Mouse (Mus musculus) heart, adult 8-10 months (tissue): Measurements from ENCODE around the gene Dusp8. TPM values are rescaled to one million over a fixed set of nuclear protein-coding genes. Genes with fewer than 3 reads are reported as not detected.

Experiments used
- DNase-seq: peaks from one replicate; pipeline ENCODE4 v3.0.0; 2022; ENCODE audit warnings: low spot score
- total RNA-seq, 4 experiments: library from RNA; stranded (reverse); gene quantifications; 2 replicates each; pipeline ENCODE4 v1.2.4; 2022

Dusp8 gene
- total RNA-seq, 4 experiments from 2014 or later: 26.3 to 48.9 (median 37.9) TPM

DNA sequence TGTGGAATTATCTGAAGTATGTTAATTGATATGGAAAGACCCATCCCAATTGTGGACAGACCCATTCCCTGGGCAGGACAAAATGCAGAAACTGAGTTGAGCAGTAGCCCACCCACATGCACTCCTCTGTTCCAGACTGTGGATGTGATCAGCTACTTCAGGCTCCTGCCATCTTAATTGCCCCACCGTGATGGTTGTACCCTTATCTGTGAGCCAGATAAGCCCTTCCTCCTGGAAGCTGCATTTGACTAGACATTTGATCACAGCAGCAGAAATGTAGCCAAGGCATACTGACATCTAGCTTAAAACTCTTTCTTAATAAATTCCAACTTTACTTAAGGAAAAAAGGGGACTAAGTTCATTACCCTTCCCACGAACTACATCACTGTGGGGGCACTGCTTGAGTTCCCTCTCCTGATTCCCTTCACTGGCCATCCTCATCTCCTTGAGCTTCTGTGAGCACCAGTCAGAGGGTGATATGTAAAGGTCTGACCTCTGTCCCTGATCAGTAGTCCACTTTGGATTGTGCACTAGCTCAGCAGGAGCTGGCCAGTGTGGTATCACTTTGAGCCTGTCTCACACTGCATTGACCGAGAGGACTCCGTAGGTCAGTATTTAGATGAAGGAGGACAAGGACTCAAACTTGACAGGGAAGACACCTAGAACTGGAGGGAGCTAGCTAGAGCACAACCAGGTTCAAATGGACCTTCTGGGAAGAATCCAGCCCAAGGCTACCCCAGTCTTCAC lies 9.3 kb downstream of the Dusp8 start:
- DNase-seq: no peak

GRCm38 (mm10) chr7:142084820-142085219 lies 10.8 kb downstream of the Dusp8 start:
- DNase-seq: peak; percentile 74

- DNase-seq: no peak
These were observed 11.2 kb downstream of the Dusp8 start for GRCm38 (mm10) chr7:142084395-142084794.

DNA sequence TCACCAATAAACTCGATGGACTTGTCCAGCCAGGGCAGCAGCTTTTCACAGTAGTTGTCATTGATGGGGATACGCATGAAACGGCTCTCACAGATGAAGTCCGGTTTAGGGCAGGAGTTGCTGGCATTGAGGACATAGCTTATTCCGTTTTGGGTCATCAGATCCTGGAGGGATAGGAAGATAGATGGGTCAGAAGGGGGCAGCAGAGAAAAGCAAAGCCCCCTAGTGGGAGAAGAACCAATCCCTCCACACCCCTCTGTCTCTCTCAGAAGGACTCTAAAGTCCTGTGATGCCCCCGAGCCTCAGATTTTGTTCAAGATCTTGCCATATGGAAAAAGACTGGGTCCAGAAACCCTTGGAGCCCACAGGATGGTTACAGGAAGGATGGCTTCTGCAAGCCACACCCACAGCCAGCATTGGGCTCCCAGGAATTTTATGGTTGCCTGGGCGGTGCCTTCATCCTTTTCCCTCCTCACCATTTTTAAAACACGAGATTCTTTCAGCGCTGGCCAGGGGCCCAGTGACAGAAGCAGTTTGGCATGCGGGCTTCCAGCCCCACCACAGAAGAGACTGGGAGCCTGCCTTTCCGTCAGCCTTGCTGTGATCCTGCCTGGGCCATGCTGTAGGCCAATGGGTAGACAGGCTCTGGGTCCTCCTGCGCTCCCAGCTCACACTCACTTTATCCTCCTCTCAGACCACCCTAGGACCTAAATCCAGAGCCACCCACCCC lies 11.9 kb downstream of the Dusp8 start:
- DNase-seq: peak; percentile 77

DNA sequence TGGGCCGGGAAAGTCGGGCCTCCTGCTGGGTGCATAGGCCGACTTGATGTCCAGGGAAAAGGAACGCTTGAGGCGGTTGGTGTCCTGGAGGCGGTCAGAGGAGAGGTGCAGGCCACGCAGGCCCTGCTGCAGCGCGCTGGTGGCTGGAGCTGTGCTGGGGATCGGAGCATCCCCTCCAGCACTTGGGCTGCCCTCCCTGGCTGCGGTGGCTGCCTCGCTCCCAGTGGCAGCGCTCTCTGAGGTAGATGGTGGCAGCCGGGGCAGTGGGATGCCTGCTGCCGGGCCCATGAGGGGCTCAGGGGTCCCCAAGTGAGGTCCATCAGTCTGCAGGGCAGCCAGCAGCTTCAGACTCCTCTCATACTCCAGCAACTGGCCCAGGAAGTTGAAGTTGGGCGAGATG lies 13.0 kb downstream of the Dusp8 start:
- no peak for DNase-seq

- DNase-seq: no peak
These were observed 13.5 kb downstream of the Dusp8 start for GRCm38 (mm10) chr7:142082179-142082578.

GRCm38 (mm10) chr7:142081736-142082135 lies 13.9 kb downstream of the Dusp8 start:
- no peak for DNase-seq

GRCm38 (mm10) chr7:142080876-142081275 lies 14.8 kb downstream of the Dusp8 start:
- DNase-seq: no peak

GRCm38 (mm10) chr7:142079365-142079764 lies 16.3 kb downstream of the Dusp8 start:
- no peak for DNase-seq

DNA sequence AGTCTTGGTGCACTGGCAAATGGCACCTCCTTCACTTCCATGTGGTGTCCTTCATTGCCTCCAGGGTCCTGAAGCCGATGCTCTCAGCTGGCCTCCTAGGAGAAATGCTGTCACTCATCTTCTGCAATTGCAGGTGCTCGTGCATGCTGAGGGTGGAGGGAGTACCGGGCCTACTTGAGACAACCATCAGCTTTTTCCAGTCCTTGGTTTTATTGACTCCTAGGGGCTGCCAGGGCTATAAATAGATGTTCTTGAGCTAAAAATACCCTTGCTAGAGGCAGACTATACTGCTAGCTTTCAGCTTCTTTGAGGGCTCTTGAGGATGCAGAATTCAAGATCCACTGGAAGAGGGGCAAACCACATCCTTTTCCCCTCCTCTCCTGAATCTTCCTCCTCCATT lies 18.5 kb downstream of the Dusp8 start:
- DNase-seq: no peak

- DNase-seq: no peak
These were observed 21.3 kb downstream of the Dusp8 start for GRCm38 (mm10) chr7:142074146-142074886.

DNA sequence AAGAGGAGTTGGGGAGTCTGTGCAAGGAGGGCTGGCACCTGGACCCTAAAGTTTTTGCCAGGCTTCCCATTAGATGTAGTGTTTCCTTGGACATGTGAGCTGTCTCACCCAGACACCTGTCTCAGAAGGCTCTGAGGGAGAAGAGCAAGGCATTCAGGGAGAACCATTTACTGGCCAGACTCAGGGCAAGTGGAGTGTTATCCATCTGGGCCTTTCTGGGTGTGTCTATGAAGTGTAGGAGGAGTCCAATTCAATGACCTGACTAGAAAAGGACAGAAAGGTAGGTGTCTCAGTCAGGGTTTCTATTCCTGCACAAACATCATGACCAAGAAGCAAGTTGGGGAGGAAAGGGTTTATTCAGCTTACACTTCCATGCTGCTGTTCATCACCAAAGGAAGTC lies 23.9 kb downstream of the Dusp8 start:
- DNase-seq: no peak

DNA sequence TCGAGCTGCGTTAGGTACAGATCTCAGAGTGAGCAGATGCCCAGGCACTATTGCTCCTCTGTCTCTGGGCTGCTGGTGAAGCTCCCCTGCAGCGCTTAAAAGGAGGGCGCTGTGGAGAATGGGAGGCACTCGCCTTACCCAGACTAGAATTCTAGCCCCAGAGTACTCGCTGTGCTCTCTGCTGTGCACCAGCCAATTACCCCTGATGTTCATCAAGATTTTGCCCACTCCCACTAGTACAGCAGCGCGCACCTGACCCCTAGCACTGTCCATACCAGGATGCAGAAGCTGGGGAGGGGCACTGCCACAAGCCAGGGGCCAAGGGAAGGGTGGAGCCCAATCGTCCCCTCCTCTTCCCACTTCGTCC lies 24.4 kb downstream of the Dusp8 start:
- DNase-seq: no peak

DNA sequence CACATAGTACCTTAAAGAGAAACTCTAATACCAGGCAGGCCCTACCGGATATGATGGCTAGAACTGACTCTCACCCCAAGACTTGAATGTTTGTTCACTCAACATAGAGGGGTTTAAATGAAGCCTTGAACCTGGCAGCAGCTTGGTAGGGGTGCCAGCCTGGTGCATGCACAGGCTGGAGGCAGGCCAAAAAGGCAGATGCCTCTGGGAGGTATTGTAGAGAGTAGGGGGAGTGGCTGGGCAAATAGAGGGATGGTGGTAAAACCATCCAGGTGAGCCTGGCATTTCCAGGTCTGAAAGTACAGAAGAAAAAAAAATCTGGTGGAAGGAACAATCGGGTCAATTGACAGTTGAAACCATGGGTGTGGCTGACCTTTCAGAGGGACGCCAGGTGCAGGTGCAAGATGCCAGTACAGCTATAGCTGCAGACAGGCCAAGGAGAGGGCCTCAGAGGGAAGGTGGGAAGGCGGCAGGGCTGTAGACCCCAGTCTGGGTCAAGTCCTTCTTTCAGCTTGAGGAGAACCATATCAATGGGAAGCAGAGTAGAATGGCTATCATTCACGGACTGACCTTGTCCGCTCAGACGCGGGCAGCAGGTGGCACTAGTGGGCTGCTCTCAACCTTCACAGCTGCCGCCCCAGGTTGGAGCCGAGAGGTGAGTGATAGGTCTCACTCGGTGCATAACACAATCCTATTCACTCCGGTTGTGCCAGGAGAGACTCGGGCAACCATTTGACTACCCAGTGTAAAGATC lies 25.0 kb downstream of the Dusp8 start:
- peak; percentile 71 for DNase-seq

GRCm38 (mm10) chr7:142068429-142068828 lies 27.2 kb downstream of the Dusp8 start:
- DNase-seq: no peak

GRCm38 (mm10) chr7:142060931-142061565 lies 34.6 kb downstream of the Dusp8 start, which contains the start of gene Mob2:
Gene Mob2 (minus strand): TSS chr7:142061065.
- DNase-seq: peak; percentile 89

DNA sequence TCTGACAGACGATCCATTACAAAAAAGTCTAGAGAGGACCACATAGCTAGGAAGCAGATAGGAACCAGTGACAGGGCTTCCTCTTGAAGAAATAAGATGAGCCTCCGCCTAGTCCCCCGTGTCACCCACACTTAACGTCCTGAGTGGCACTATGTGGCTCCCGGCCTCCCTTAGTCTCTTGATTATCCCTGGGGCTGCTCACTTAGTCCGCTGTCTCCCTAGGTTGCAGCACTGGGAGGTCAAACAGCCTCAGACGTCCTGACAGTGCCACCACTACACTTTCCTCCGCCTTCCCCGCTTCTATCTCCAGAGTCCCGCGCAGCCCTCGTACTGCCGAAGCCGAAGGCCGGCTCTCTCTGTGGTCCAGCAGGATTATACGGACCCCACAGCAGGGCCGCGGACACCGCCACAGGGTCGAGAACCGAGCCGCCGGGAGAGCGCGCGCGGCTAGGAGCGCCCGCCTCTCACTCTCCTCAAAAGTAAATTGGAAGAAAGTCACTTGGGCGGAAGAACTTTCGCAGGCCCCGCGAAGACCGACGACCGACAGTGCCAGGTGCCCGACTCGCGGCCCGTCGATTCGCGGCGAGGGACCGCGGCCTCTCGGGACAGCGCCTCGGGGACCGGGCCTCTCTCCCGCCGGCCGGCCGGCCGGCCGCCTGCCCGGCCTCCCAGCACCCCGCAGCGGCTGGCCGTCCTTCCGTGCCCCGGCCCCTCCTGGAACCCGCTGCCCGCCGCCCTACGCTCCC lies 35.3 kb downstream of the Dusp8 start:
- DNase-seq: no peak

- DNase-seq: no peak
These were observed 36.6 kb downstream of the Dusp8 start for GRCm38 (mm10) chr7:142059024-142059423.

DNA sequence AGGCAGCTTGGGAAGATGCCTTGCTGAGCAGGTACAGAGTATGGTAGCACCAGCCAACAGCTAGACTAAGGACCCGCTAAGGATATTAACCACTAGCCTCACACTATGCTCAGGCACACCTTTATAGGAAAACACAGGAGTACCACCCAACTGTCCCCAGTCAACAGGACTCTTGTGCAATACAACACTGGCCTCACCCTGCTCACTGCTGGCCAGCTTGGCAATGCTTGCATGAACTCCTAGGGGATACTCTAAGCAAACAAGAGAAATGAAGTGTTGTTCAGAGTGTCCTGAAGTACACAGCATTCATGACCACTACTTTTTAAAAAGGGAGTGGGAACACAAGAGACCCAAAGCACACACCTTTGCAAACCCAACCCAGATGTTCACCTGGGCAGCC lies 38.5 kb downstream of the Dusp8 start:
- DNase-seq: no peak

GRCm38 (mm10) chr7:142056601-142057061 lies 39.0 kb downstream of the Dusp8 start:
- DNase-seq: no peak
